Mouse (Mus musculus): ENCODE data around the gene Onecut3.
A peak's percentile ranks its signal among the peaks of the same experiment; 100 is the strongest.

DNA sequence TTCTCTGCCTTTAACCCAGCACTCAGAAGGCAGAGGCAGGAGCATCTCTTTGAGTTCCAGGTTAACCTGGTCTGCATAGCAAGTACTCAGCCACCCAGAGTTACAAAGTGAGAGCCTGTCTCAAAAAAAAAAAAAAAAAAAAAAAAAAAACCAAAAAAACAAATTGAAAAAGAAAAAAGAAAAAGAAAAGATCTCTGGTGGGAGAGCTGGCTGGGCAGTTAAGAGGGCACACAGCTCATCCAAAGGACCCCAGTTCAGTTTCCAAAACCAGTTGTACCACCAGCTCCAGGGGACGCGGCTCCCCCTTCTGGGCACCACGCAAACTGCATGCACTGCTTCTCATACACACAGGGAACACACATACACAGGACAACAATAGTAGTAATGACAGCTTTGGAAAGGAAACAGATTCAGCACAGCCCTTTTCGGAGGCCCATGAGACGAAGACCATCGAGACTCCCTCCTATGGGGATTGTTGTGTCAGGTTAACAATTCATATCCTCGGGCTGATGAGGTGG lies 7.7 kb upstream of the Onecut3 start:
- peak; percentile 17; the same call in 1 of the 2 replicates for TF ChIP-seq CTCF (IDR thresholded peaks at IDR 0.05; ENCODE audit: low read depth)
- TF ChIP-seq EP300 (IDR thresholded peaks at IDR 0.05; ENCODE audit: low read depth), result no peak
